Mouse (Mus musculus): Measurements from ENCODE around the gene Tor2a.
A peak's percentile ranks its signal among the peaks of the same experiment; 100 is the strongest.

Tor2a gene

GRCm38 (mm10) chr2:32757056-32757845, at the start of gene Tor2a:
Tor2a (plus strand) TSS chr2:32757234.
- DNase-seq (ENCODE audit: low spot score): peak; percentile 99

DNA sequence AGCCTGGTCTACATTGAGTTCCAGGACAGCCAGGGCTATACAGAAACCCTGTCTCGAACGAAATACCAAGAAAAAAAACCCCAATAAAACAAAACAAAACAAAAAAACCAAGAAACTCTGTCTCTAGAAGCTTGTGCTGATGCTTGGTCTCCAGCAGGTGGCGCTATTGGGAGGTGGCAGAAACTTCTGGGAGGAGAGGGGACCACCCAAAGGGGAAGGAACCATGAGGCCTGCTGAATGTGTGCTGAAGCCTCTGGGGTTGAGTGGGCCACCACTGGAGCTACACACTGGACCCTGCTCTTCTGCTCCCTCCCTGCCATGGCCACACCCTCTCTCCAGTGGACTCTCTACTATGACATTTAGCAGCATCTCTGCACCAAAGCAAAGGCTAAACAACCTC, 48.4 kb upstream of the Tor2a start:
- DNase-seq (ENCODE audit: low spot score): peak; percentile 85

- DNase-seq (ENCODE audit: low spot score): no peak
These were observed 47.4 kb upstream of the Tor2a start for GRCm38 (mm10) chr2:32709521-32710137.

GRCm38 (mm10) chr2:32710425-32710824, 46.6 kb upstream of the Tor2a start:
- no peak for DNase-seq (ENCODE audit: low spot score)

DNA sequence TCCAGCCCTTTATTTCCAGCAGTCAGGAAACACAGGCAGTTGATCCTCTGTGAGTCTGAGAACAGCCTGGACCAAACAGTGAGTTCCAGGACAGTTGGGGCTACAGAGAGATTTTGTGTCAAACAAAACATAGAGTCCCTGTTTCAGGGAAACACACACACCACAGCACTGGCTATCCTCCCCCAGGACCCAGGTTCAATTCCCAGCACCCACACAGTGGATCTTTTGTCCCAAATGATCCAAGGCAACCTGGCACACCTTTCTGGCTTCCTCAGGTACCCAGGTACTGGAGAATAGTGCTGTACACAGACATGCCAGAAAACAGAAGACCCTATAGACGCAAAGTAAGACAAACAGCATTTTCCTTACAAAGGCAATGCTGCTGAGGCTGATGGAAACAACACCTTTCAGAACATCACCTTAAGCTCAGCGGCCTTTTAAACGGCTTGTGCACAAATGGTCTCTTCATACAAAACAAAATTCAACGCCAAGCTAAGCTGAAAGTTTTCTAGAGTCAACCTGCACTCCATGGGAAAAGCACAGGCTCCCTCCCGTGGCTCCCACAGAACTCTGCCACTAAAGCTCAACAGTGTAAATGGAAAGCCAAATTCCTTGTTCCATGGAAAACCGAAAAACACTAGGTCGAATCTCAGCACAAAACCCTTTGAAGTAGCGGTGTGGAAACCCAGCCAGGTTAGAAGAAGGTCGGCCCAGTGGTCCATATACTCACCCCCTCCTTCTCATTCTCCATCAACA, 45.6 kb upstream of the Tor2a start:
- no peak for DNase-seq (ENCODE audit: low spot score)

GRCm38 (mm10) chr2:32712108-32712551, 44.9 kb upstream of the Tor2a start:
- peak; percentile 60 for DNase-seq (ENCODE audit: low spot score)

GRCm38 (mm10) chr2:32712586-32712933, 44.5 kb upstream of the Tor2a start:
- DNase-seq (ENCODE audit: low spot score): peak; percentile 92

DNA sequence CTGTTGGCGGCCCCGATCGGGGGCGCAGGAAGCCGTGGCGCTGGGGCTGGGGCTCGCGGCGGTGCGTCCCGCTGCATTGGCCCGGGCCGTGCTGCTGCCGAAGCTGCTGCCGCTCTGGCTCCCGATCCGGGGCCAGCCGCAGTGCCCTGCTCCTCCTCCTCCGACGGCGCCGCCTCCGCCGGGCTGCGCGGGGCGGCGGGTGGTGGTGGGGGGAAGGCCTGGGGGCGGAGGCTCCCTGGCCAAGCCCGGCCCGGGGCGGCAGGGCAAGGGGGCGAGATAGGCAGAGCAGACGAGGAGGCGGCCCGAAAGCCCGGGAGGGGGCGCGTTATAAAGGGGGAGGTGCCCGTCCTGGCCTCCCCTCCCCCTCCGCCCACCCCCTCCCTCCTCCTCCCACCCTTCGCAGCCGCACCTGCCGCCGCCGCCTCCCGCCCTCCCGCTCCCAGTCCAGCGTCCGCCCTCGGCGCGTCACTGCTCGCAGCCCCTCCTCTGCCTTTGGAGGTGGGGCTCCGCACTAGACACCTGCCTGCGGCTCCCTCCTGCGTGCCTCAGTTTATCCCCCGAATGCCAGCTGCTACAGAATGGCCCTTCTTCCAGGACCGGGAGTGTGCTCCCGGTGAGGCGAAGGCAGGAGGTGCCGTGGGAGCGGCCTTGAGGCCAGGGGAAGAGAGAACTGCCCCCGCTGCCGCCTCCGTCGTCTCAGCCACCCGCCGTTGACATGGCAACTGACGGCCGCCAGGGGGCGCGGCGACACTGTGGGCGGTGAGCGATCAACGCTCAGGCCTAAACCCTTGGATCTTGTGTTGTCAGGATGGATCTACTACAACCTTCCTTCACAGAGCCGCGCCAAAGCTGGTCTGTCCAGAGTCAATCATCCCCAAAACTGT, 43.9 kb upstream of the Tor2a start, which contains the start of gene Cdk9:
TSS of gene Cdk9 (minus strand) at position 143 of the 884 bp plus-strand sequence.
- peak; percentile 95 for DNase-seq (ENCODE audit: low spot score)

GRCm38 (mm10) chr2:32714117-32714986, 42.7 kb upstream of the Tor2a start:
- DNase-seq (ENCODE audit: low spot score): no peak

- no peak for DNase-seq (ENCODE audit: low spot score)
These were observed 42.0 kb upstream of the Tor2a start for GRCm38 (mm10) chr2:32714987-32715425.

DNA sequence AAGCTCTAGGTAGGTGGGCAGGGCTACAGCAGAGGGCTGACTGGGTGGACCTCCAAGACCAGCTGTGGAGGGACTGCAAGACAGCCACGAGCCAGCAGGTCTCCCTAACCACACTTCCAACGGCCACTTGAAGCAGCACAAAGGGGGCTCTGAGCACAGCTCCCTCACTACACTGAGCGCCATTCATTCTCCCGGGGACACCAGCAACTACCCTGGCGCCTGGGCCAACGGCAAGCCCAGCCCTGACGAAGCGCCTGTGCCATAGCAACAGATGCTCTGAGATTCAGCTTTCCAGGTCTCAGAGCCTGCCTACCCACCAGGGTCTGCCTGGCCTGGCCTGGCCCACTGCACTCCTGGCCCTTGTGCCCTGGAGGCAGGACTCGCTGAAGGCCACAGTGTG, 38.3 kb upstream of the Tor2a start:
- DNase-seq (ENCODE audit: low spot score): no peak

DNA sequence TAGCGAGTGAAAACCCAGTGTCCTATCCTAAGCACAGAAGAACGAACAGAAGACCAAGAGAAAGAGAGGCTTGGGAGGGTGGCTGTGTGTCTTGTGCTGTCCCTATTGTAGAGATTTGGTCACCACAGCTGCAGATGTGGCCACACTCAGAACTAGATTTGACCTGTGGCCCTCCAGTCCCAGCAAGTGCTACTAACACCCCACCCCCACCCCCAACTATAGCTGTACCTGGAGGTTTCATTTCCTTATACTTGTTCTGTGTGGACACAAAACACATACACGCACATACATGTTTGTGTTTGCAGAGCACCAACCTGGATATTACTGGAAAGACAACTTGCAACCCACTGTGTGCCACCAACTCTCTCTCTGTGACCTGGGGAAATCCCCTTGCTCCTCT, 37.0 kb upstream of the Tor2a start:
- no peak for DNase-seq (ENCODE audit: low spot score)

DNA sequence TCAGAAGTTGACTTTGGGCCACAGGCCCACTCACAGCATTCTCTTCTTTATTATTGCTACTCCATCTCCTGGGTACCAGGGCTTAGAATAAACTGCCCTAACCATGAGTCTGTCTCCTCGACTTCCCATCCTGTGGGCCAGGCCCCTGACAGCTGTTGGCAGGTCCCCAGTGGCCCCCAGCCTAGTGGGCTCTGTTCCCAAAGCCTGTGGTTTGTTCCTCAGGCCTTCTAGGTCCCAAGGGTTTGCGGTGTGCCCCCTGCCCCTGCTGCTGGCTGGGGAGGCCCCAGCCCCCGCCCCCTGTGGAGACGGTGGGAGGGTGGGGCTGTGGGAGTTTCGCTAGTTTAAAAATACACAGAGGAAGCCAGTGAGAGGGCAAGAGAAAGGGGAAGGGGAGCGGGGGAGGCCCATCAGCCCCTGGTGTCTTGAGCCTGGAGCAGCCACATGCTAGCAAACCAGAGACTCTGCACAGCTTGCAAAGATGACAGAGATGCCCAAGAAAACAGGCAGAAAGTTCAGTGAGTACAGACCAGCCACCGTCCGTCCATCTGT, 36.3 kb upstream of the Tor2a start, which contains the start of gene Sh2d3c:
TSS of gene Sh2d3c (plus strand) at position 375 of the 549 bp plus-strand sequence.
- DNase-seq (ENCODE audit: low spot score): no peak

DNA sequence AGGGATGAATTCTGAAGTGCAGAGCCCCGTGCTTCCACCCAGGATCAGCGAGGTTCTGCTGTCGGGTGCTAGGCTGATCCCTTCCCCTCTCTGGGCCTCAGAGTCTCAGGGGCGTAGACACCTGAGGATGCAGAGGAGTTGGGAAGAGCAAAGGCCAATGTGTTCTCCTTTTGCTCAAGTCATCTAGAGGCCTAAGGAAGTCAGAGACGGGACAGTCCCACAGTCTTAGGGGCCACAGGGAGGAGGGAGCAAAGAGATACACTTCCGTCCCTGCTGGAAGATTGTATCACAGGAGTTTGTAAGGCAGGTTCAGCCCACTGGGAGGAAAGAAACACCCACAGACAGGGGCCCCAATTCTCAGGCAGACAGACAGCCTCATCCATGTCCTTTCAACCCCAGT, 35.0 kb upstream of the Tor2a start:
- DNase-seq (ENCODE audit: low spot score): no peak

DNA sequence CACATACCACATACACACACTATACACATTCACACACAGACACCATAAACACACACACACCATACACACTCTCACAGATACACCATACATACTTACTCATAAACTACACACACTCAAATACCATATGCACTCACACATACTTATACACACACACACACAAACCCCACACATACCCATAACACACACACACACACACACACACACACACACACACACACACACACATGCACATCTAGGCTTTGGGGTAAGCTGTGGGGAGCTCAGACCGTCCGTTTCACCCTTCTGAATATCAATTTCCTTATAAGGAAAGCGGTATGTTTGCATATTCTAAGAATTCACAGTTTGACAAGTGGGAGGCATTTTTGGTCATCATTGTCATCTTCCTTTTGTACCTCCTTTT, 34.5 kb upstream of the Tor2a start:
- no peak for DNase-seq (ENCODE audit: low spot score)

GRCm38 (mm10) chr2:32724149-32724548, 32.9 kb upstream of the Tor2a start:
- no peak for DNase-seq (ENCODE audit: low spot score)

DNA sequence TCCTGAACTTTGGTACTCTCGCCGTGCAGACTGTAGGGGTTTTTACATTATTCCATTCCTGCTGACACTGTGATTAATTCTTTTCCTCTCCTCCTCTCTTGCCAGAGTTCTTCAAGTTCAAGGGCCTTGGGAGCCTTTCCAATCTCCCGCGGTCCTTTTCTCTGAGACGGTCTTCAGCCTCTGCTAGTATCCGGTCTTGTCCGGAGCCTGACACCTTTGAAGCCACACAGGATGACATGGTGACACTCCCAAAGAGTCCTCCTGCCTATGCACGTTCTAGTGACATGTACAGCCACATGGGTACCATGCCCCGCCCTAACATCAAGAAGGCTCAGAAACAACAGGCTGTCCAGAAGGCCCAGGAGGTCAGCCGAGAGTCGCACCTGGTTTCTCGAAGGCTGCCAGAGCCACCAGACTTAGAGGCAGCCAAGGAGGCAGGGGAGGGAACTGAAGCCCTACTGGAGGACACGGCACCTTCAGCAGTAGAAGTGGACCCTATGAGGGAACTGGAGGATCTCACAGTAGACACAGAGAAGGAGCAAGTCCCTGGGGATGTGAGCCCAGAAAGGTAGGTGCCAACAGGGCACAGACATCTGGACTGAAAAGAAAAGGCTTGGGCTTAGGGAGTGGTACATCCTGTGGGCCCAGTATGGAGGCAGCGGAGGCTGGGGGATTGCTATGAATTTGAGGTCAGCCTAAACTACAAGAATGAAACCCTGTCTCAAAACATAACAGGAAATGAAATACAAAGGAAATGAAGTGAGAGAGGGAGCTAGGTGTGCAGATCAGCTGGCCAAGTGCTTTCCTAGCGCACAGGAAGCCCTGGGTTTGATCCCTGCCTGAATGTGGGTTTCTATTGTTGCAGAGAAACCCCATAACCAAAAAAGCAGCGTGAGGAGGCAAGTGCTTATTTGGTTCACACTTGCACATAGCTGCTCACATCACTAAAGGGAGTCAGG, 31.9 kb upstream of the Tor2a start:
- DNase-seq (ENCODE audit: low spot score): no peak

DNA sequence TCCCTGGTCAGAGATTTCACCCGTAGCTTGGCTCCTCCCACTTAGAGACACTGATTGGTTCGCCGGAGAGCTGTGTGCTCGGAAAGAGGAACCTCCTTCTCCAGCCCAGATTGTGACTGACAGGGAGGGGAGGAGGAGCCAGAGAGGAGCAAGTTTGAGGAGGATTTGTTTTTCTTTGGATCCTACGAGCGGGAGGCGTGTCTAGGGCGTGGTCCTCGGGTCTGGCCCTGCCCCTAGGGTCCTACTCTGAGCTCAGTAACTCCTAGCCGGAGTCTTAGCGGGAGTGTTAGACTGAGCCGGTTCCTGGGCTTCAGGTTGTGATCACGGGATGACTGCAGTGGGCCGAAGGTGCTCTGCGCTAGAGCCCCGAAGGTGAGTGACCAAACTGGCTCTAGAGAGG, 29.6 kb upstream of the Tor2a start:
- DNase-seq (ENCODE audit: low spot score): peak; percentile 99

DNA sequence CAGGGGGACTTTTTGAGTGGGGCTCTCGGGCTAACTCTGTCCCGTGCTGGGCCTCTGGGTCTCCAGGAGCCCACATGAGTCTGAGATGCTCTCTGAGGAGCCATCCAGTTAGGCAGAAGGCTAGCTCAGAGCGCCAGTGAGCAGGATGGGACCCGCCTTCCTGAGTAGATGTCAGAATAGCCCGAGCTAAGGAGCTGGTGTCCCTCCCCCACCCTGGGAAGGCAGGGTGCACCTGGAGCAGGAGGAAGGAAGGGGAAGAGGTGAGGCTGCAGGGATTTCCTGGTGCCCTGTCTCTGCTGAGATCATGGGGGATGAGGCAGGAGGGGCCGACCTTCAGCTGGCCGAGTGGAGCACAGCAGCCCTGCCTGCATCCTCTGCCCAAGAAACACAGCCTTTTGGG, 28.6 kb upstream of the Tor2a start:
- DNase-seq (ENCODE audit: low spot score): no peak

Measured in embryo, embryonic 10 days (tissue).